Mouse (Mus musculus) T-helper 2 cell (primary cell): Measurements from ENCODE around the gene Cemip2.

ENCODE experiments used
- in situ Hi-C: fragments of 300-600 bp; cut with MboI, MseI; formaldehyde crosslinking; loops from one replicate; pipeline ENCODE4 v1.15.1; 2025; ENCODE audit warnings: high pct_unique_total_duplicates

Cemip2 gene

DNA sequence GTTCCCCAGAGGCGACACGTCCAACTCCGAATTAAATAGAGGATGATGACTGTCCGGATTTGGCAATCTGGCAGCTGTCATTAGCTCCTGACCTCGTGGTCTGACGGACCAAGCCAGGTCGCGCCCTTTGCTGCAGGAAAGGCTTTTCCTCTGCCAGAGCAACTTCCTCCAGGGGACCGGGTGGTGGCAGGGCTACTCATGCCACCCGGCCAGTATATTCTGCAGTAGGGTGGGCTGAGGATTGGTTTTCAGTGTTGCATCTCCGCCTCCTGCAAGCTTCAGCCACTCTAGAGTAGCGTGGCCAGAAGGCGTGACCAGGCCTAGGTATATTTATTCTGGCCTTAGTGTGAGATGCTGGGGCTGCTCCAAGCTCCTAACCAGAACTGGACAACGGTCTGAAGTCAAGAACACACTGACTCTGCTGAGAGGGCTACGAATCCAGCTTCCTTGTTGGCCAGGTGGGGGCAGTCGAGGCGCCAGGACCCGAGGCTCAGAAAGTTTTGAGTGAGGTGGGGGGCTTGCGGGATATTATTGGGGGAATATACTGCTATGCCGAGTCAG is 891 bp upstream of the Cemip2 start:
- in situ Hi-C loops = loop anchor here (5.0 to 10.0 kb wide), 2 partner anchors 90 to 528 kb away; no protein-coding TSS in a partner anchor

DNA sequence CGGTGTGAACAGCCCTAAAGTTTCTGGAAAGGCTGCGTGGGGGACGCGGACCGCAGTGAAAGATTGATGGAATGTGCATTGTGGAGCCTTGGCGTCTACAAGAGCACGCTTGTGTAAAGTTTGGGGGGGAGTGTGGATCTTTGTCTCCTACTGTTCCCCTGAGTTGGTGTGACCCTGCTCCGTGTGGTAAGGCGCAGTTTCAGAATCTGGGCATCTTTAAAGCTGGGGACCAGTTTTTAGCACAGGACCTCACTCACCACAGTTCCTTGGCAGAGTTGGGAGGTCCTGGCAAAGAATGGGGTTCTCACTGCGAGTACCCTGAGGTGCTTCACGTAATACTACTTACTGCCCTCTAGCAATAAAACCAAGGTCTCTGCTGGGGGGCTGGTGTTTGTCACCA is 964 bp downstream of the Cemip2 start:
- in situ Hi-C loops = loop anchor here (5.0 to 10.0 kb wide), 2 partner anchors 88 to 526 kb away; no protein-coding TSS in a partner anchor

DNA sequence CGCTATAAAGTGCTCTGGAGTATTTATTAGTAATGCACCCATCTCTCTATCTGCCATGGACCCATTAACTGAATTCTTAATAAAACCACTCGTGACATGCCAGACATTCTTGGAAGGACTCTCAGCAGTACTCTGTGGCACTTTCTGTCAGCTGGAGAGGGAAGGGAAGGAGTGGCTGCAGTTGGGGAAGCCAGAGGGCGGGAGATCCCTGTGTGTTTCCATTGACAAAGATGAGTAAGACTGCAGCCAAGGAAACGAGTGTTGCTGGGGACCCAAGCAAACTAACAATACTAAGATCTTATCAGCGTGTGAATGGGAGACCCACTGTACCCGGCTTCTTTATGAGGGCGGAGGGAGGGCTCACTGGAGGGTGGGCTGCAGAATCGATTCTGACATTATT is 2.5 kb downstream of the Cemip2 start:
- in situ Hi-C loops = no loop called here

GRCm38 (mm10) chr19:21781066-21781786 is 3.1 kb downstream of the Cemip2 start:
- in situ Hi-C loops = no loop called here

DNA sequence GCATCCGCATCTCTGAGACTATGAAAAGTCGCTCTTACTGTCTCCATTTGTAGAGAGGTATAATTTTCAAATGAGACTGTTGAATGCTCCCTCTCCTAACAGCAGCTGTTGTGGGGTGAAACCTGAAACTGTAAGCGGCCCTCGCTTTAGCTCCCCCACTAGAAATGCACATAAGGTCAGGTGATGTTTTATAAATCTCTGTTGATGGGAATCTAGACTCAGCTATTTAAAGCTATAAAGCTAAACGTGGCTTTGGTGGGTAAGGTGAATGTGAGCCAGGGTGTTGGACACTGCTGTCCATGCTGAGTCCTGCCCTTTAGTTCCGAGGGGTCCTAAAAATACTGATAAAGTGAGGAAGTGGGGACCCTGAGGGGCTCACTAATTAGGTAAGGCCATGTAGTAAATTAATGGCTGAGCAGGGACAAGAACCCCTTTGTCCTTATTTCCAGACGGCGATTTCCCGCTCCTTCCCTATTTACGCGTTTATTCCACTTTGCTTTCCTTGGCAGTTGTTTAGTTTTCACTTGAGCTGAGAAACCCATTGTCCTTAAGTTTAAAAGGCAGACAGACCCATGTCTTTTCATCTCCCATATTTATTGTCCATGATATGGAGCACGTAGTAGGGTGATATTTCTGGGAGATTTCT is 3.8 kb downstream of the Cemip2 start:
- in situ Hi-C loops = no loop called here

- in situ Hi-C loops = no loop called here
Observed at GRCm38 (mm10) chr19:21783717-21784116, 5.6 kb downstream of the Cemip2 start.

- in situ Hi-C loops = no loop called here
Observed at GRCm38 (mm10) chr19:21784331-21785131, 6.4 kb downstream of the Cemip2 start.

GRCm38 (mm10) chr19:21785132-21785528 is 7.0 kb downstream of the Cemip2 start:
- in situ Hi-C loops = no loop called here

DNA sequence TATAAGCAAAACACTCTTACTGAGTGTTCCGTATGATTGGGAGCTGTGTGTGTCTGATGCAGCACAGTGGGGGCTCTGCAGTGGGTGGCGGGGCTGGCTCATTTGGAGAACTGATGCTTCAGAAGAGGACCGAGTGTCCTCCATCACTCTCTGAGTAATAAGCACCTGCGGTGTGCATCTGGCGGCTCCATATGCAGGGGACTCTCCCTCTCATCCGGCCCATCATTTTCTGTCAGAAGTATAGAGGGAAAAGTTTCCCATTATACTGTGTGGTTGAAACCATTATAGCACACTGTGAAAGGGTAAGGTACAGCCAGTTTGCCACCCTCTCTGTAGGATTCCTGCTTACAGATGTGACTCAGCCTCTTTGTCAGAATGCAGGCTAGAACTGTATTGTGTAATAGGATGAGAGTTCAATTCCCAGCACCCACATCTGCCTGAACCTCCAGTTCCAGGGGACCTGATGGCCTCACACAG is 8.9 kb downstream of the Cemip2 start:
- in situ Hi-C loops = no loop called here

GRCm38 (mm10) chr19:21788999-21789398 is 10.9 kb downstream of the Cemip2 start:
- in situ Hi-C loops = no loop called here

- in situ Hi-C loops = no loop called here
Observed at GRCm38 (mm10) chr19:21789676-21790075, 11.5 kb downstream of the Cemip2 start.

- in situ Hi-C loops = no loop called here
Observed at GRCm38 (mm10) chr19:21791386-21791785, 13.2 kb downstream of the Cemip2 start.

DNA sequence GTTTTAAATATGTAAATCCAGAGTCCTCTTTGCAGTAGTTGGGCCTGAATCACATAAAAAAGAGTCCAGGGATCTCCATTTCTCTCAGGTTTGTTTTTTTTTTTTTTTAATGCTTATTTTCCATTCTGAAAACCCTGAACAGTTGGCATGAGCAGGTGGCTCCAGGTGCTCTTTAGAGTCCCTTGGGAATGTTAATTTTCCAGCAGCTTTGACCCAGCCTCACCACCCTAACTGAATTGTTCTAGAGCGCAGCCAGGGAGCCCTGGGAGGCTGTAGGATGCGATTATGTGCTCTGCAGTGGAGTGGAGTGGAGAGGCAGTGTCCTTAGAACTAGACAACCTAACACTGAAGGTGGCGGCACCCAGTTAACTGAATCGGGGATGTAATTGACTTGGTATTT is 13.7 kb downstream of the Cemip2 start:
- in situ Hi-C loops = no loop called here

DNA sequence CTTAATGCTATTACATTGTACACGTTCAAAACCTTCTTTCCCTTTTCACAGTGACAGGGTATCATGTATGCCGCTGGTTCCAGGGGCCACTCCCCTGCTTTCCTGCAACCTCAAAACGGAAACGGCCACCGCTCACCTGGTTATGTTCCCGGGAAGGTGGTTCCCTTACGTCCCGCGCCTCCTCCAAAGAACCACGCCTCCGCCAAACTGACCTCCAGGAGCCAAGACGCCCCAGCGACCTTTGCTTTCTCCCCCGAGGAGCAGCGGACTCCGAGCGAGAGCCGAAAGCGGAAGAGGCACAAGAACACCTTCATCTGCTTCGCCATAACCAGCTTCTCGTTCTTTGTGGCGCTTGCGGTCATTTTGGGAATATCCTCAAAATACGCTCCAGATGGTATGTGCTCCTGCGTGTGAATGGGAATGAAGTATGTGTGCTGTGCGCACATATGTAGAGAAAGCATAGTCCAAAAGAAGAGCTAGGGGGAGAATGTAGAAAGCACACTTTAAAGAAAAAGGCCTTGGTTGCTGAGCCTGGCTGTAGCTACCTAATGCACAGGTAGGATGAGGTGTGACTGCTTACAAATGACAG is 14.5 kb downstream of the Cemip2 start:
- in situ Hi-C loops = no loop called here

DNA sequence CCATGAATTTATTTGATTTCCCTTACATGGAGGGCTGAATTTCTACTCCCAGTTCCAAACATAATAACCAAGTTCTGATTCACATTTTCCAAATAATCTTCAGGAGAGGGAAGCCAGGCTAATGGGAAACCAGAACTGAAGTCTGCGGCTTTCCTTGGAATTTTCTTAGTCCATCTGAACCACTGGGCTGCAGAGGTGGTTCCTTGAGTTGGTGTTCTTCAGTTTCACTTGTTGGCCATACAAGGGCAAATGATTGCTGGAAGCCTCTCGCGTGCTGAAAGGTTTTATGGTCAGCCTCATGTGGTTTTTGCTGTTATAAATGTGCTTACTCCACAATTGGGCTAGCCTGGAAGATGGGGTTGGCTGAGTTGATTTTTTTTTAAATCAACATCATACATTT is 16.4 kb downstream of the Cemip2 start:
- in situ Hi-C loops = no loop called here

DNA sequence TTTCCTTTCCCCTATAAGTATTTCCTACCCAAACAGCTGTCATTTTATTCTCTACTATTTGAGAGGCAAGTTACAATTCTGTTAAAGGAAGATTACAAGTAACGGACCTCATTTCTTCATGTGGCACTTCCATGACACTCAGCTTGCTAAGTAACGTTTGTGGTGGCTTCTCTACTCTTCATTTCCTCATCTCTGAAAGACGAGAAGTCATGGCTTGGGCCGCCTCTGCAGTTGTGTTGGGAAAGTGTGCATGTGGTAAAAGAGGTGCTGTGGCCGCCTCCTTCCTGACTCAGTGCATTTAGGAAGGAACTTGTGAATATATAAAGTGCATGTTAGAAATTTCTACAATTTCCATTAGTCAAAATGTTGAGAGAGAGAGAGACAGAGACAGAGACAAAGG is 18.2 kb downstream of the Cemip2 start:
- in situ Hi-C loops = no loop called here

DNA sequence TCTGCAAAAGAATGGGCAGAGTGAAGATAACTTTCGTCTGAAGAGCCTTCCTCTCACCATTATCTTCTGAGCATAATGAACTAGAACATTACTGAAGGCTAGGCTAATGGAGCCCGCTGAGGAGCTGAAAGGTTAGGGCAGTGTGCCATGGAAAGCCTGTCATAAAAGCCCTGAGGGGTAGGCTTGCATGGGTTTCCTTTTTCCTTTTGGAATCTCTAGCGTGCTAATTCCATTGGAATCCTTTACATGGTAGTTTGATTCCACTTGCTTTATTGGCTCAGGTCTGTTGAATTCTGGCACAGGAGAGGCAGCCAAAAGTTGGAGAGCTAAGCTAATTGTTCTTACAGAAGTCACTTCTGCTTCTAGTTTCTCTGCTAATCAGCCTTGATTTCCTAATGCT is 20.6 kb downstream of the Cemip2 start:
- in situ Hi-C loops = no loop called here

DNA sequence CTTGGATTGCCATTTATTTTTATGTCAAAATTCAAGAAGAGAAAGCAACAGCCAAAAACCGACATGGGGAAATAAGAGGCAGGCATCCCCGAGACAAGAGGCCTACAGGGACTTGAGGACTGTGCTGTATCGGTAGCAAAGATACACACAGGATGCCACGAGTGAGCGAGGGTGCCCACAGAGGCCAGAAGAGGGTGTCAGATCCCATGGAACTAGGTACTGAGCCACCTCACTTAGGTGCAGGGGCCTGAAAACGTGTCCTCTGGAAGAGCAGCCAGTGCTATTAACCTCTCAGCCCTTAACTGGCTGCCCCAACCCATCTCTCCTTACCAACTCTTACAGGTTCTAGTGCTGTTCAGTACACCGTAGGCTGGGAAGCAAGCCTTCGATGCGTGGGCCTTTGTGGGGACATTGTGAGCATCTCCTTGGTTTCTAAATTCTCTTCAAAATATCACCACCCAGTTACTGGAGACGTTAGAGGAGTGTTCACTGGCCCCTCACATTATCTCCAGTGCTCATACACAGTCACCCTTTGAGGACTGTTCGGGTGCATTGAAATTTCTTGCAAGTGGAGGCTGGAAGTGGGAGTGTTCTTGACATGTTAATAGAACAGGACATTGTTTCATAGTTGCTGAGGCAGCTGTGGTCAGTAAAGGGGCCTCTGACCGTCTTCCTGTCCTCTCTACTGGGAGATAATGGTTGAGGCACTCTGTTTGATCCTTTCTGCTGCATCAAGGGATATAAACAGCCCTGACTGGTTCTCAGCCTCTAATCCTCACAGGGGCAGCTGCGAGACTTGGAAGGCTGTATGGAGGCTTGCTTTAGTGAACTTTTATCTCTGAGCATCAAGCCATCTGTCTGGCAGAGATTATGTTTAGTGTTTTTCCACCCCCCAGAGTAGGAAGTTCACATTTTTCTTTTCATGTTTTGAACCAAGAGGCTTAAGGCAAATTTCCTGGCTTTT is 21.6 kb downstream of the Cemip2 start:
- in situ Hi-C loops = no loop called here

- in situ Hi-C loops = no loop called here
Observed at GRCm38 (mm10) chr19:21804488-21804887, 26.3 kb downstream of the Cemip2 start.

DNA sequence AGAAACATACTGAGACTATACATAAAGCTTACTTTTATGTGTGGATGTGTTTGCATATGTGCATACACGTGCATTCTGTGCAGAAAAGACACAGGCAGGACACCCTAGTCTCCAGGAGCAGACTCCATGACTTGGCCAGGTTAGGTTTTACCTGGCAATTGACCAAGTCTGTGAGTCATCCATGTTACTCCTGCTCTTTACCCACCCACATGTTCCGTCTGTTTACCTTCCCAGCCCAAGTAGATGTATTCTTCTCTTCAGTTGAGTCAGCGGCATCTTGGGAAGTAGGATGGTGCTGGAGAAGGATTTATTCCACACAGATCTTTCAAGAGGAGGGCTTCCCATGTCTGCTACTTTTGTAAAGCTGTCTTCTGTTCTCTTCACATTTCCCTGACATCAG is 27.2 kb downstream of the Cemip2 start:
- in situ Hi-C loops = no loop called here
